Mouse (Mus musculus) MEL (cell line): ENCODE results near the gene Pgpep1l.

Experiments used
- CHD2 ChIP-seq: IDR thresholded peaks from 2 replicates; pipeline ENCODE4 v1.6.1; 2011; ENCODE audit warnings: low read length, improper control_type of control experiment
- CTCF ChIP-seq, 3 experiments: IDR thresholded peaks in 2 of 3; conservative IDR thresholded peaks in 1 of 3; 2 replicates each; pipeline ENCODE4 v1.5.1; 2011 to 2012; ENCODE audit warnings: low read length in 3 of 3, low read depth in 2 of 3, mild to moderate bottlenecking in 2 of 3, improper control_type of control experiment in 1 of 3, inconsistent platforms in 1 of 3, mixed read lengths in 1 of 3, moderate library complexity in 1 of 3; ENCODE audit not compliant: control insufficient read depth in 1 of 3, insufficient read depth in 1 of 3, poor library complexity in 1 of 3, severe bottlenecking in 1 of 3
- GABPA ChIP-seq: IDR thresholded peaks from 2 replicates; pipeline ENCODE4 v1.6.1; 2012; ENCODE audit warnings: low read depth, mild to moderate bottlenecking, inconsistent platforms, low read length, improper control_type of control experiment, moderate library complexity
- GATA1 ChIP-seq: IDR thresholded peaks from 2 replicates; pipeline ENCODE4 v1.6.1; 2011; ENCODE audit warnings: low read depth, low read length, improper control_type of control experiment
- POLR2AphosphoS5 ChIP-seq: IDR thresholded peaks from 2 replicates; pipeline ENCODE4 v1.6.1; 2012; ENCODE audit warnings: low read depth, borderline replicate concordance, mild to moderate bottlenecking, inconsistent platforms, low read length, moderate library complexity, mixed read lengths
- RCOR1 ChIP-seq: IDR thresholded peaks from 2 replicates; pipeline ENCODE4 v1.6.1; 2012; ENCODE audit warnings: low read depth, mild to moderate bottlenecking, inconsistent platforms, low read length, improper control_type of control experiment

DNA sequence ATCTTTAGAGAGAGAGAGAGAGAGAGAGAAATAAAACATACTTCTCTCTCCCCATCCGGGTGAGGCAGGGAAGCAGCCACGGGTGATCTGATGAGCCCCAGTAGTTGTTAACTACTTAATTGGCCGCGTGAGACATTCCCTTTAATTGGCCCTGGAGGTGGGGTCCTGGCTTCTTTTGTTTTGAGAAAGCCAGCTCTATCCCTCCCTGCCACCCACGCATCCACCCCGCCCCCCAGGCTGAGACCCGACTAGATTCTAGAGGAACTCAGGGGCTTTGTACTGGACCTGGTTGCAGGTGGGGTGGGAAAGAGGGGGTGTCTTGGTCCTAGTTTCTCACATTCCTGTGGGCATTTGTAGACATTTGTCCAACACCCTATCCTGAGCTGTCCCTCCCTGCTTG is 1.4 kb upstream of the Pgpep1l start:
- no peak for TF ChIP-seq CTCF (IDR thresholded peaks at IDR 0.05 in 2 of 3, conservative IDR thresholded peaks at IDR 0.05 in 1 of 3; ENCODE audit: control insufficient read depth in 1 of 3, insufficient read depth in 1 of 3, low read depth in 2 of 3, low read length in 3 of 3, poor library complexity in 1 of 3, severe bottlenecking in 1 of 3)
- no peak for TF ChIP-seq GABPA
- no peak for TF ChIP-seq GATA1
- no peak for TF ChIP-seq RCOR1
- TF ChIP-seq POLR2AphosphoS5: no peak
- TF ChIP-seq CHD2: no peak
